Mouse (Mus musculus): ENCODE results near the gene Hacl1. TPM values are rescaled to one million over a fixed set of nuclear protein-coding genes. Genes with fewer than 3 reads are reported as not detected.

Hacl1 gene
- total and polyA plus RNA-seq, 2 experiments from 2014 or later: 12.2 to 25.5 TPM

- peak overlapping the region; percentile 60 for H3K4me2 ChIP-seq (ENCODE audit: low read depth, low read length)
- peak overlapping the region; percentile 78 for H3K27ac ChIP-seq (ENCODE audit: low read depth)
- TF ChIP-seq EP300 (IDR thresholded peaks at IDR 0.05; ENCODE audit: low read depth): no peak
- no peak for TF ChIP-seq CTCF (IDR thresholded peaks at IDR 0.05; ENCODE audit: low read depth)
- H3K4me3 ChIP-seq (ENCODE audit: low read depth, low read length): no peak overlapping the region; the same call in 1 of the 2 replicates
- DNase-seq (ENCODE audit: low spot score): peak; percentile 10
- H3K27me3 ChIP-seq (ENCODE audit: control insufficient read depth, insufficient read depth, low read length): no peaks in the 10 kb centered on the region
- ATAC-seq (ENCODE audit: insufficient read depth, low read depth): no peak
- H3K4me1 ChIP-seq (ENCODE audit: control insufficient read depth, insufficient read depth): 0 out of 2 replicates have a peak, but pooled peaks cover 13% of the 10 kb centered on the region
- 20% methylated on average over 9 of the region's 9 CpGs for WGBS
- H3K9me3 ChIP-seq (replicated peaks; ENCODE audit: control insufficient read depth, low read length): no peaks in the 10 kb centered on the region
- no peaks in the 10 kb centered on the region for H3K36me3 ChIP-seq (replicated peaks; ENCODE audit: control insufficient read depth, insufficient read depth, low read length)
- H3K9ac ChIP-seq (replicated peaks; ENCODE audit: low read depth, low read length): no peak overlapping the region
Observed at GRCm38 (mm10) chr14:31577966-31578735, 62.9 kb downstream of the Hacl1 start.

DNA sequence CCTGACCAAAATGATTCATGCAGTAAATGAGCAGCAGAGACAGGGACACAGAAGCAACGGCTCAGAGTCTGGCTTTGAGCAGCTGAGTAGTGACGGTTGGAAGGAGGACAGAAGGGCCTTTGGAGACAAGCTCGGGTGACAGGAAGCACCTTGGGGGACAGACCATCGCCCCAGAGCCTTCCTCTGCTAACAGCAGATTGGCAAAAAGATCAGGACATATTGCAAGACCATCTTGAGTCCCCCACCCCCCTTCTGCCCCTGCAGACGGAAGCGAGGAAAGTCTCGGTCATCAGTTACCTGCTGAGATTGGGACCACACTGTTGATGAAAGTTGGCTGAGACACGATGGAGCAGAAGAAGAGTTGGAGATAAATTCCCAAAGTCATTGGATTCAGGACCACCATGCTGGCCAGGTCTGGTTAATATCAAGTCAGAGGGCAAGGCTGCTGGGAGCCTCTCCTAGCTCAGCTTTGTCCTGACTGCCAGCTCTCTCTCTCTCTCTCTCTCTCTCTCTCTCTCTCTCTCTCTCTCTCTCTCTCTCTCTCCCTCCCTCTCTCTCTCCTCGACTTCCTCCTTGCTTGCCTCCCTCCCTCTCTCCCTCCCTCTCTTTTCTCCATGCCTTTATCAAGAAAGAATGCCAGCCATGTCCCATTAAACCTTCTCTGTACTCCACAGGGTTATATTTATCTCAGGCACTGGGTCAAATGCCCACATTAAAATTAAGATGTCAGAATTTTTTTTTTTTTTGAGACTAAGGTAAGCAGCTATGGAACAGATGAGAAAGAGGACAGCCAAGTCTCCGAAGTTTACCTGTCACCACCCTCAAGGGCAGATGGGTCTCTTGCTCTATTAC, 64.0 kb downstream of the Hacl1 start:
- peak; percentile 72 for ATAC-seq (ENCODE audit: insufficient read depth, low read depth)
- Histone ChIP-seq H3K27ac (ENCODE audit: low read depth) (peak overlapping the region; percentile 78), H3K36me3 (replicated peaks; ENCODE audit: control insufficient read depth, insufficient read depth, low read length) (no peaks in the 10 kb centered on the region), H3K9me3 (replicated peaks; ENCODE audit: control insufficient read depth, low read length) (no peaks in the 10 kb centered on the region), H3K9ac (replicated peaks; ENCODE audit: low read depth, low read length) (peak overlapping the region; percentile 44; the same call in 1 of the 2 replicates), H3K4me3 (ENCODE audit: low read depth, low read length) (peak overlapping the region; percentile 38), H3K4me1 (ENCODE audit: control insufficient read depth, insufficient read depth) (0 out of 2 replicates have a peak, but pooled peaks cover 13% of the 10 kb centered on the region), H3K4me2 (ENCODE audit: low read depth, low read length) (peak overlapping the region; percentile 60), H3K27me3 (ENCODE audit: control insufficient read depth, insufficient read depth, low read length) (no peaks in the 10 kb centered on the region)
- 12% methylated on average over 10 of the region's 10 CpGs for WGBS
- TF ChIP-seq CTCF (IDR thresholded peaks at IDR 0.05; ENCODE audit: low read depth) (no peak), EP300 (IDR thresholded peaks at IDR 0.05; ENCODE audit: low read depth) (no peak)
- DNase-seq (ENCODE audit: low spot score): peak; percentile 58

- peak overlapping the region; percentile 38 for H3K4me3 ChIP-seq (ENCODE audit: low read depth, low read length)
- ATAC-seq (ENCODE audit: insufficient read depth, low read depth) (0 out of 2 replicates have a peak, but pooled peaks have one; percentile 7), DNase-seq (ENCODE audit: low spot score) (peak; percentile 30)
- WGBS: 37% methylated on average over 9 of the region's 9 CpGs
- H3K36me3 ChIP-seq (replicated peaks; ENCODE audit: control insufficient read depth, insufficient read depth, low read length): no peaks in the 10 kb centered on the region
- no peaks in the 10 kb centered on the region for H3K9me3 ChIP-seq (replicated peaks; ENCODE audit: control insufficient read depth, low read length)
- peaks cover 17% of the 10 kb centered on the region for H3K4me1 ChIP-seq (ENCODE audit: control insufficient read depth, insufficient read depth)
- TF ChIP-seq CTCF (IDR thresholded peaks at IDR 0.05; ENCODE audit: low read depth): no peak
- no peak for TF ChIP-seq EP300 (IDR thresholded peaks at IDR 0.05; ENCODE audit: low read depth)
- H3K4me2 ChIP-seq (ENCODE audit: low read depth, low read length): peak overlapping the region; percentile 60
- H3K27ac ChIP-seq (ENCODE audit: low read depth): peak overlapping the region; percentile 78
- peak overlapping the region; percentile 27; the same call in 1 of the 2 replicates for H3K9ac ChIP-seq (replicated peaks; ENCODE audit: low read depth, low read length)
- no peaks in the 10 kb centered on the region for H3K27me3 ChIP-seq (ENCODE audit: control insufficient read depth, insufficient read depth, low read length)
Observed at GRCm38 (mm10) chr14:31575866-31576265, 65.2 kb downstream of the Hacl1 start.

- no peaks in the 10 kb centered on the region for H3K27me3 ChIP-seq (ENCODE audit: control insufficient read depth, insufficient read depth, low read length)
- H3K4me2 ChIP-seq (ENCODE audit: low read depth, low read length): peak overlapping the region; percentile 60
- H3K36me3 ChIP-seq (replicated peaks; ENCODE audit: control insufficient read depth, insufficient read depth, low read length): no peaks in the 10 kb centered on the region
- 79% methylated on average over 18 of the region's 18 CpGs for WGBS
- peak overlapping the region; percentile 38; the same call in 1 of the 2 replicates for H3K4me3 ChIP-seq (ENCODE audit: low read depth, low read length)
- TF ChIP-seq EP300 (IDR thresholded peaks at IDR 0.05; ENCODE audit: low read depth) (no peak), CTCF (IDR thresholded peaks at IDR 0.05; ENCODE audit: low read depth) (no peak)
- ATAC-seq (ENCODE audit: insufficient read depth, low read depth): no peak
- peaks cover 25% of the 10 kb centered on the region for H3K4me1 ChIP-seq (ENCODE audit: control insufficient read depth, insufficient read depth)
- H3K9me3 ChIP-seq (replicated peaks; ENCODE audit: control insufficient read depth, low read length): no peaks in the 10 kb centered on the region
- no peak overlapping the region for H3K27ac ChIP-seq (ENCODE audit: low read depth)
- no peak for DNase-seq (ENCODE audit: low spot score)
- H3K9ac ChIP-seq (replicated peaks; ENCODE audit: low read depth, low read length): peak overlapping the region; percentile 27; the same call in 1 of the 2 replicates
Observed at GRCm38 (mm10) chr14:31574903-31575665, 66.0 kb downstream of the Hacl1 start.
